ENCODE assay signal across 9 mouse cellular contexts in the genomic region with DNA sequence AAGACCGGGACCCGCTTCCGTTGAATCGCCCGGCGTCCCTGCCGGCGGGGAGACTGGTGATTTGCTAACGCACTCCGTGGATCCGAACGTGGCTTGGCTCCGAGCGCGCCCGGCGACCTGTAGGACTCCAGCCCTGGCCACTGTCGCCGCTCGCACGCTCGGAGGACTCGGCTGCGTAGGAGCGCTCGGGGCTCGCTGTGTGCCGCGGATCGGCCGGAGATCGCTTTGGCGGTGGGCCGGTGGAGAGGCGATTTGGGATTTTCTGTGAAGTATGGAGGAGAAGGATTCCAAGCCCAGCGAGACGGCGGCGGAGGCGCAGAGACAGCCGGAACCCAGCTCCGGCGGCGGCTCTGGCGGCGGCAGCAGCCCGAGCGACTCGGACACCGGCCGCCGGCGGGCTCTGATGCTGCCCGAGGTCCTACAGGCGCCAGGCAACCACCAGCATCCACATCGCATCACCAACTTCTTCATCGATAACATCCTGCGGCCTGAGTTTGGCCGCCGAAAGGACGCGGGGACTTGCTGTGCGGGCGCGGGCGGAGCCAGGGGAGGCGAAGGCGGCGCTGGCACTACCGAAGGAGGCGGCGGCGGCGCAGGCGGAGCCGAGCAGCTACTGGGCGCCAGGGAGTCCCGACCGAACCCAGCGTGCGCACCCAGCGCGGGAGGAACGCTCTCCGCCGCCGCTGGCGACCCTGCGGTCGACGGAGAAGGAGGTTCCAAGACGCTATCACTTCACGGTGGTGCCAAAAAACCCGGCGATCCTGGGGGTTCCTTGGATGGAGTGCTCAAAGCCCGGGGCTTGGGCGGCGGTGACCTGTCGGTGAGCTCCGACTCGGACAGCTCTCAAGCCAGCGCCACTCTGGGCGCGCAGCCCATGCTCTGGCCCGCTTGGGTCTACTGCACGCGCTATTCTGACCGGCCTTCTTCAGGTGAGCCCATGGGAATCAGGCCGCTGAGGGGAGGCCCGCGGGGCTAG. TPM values are rescaled to one million over a fixed set of nuclear protein-coding genes. Genes with fewer than 3 reads are reported as not detected.
A peak's percentile ranks its signal among the peaks of the same experiment; 100 is the strongest.
DNase-seq lines count a peak whose midpoint lies in the region; ATAC-seq lines count a peak whose summit lies in the region.
"Had no signal": no experiment of that assay in that cellular context is flagged by ENCODE, and none has a peak within 500 bp of the region (broad histone marks: within the 10 kb centered on the region; RNA-seq: fewer than 3 reads in every experiment).

No protein-coding gene starts in this region.

- H3K9me3 ChIP-seq in midbrain, embryonic 15.5 days: no peaks in the 10 kb centered on the region

- DNase-seq in kidney, adult 11 months: peak; percentile 21
- DNase-seq in kidney, adult 8-10 months: no peak
- DNase-seq in ZHBTc4 (ENCODE audit: low read depth, low spot score): peak; percentile 81
- DNase-seq in embryo, embryonic 10 days (ENCODE audit: low spot score): peak; percentile 66
- peak; percentile 41 to 47 for DNase-seq in heart, postnatal 10 days
- DNase-seq in kidney, postnatal 4 days: peak; percentile 50 to 65
- DNase-seq in ovary, postnatal 10 days (ENCODE audit: low spot score): no peak

- H3K9ac ChIP-seq in midbrain, embryonic 15.5 days: peak overlapping the region; percentile 75

- peak overlapping the region; percentile 85 for H3K4me2 ChIP-seq in midbrain, embryonic 15.5 days

- H3K36me3 ChIP-seq in midbrain, embryonic 15.5 days (replicated peaks): no peaks in the 10 kb centered on the region

- H3K4me3 ChIP-seq in midbrain, embryonic 15.5 days: peak overlapping the region; percentile 57

- peak overlapping the region; percentile 89 for H3K27ac ChIP-seq in midbrain, embryonic 15.5 days

- under 1% methylated on average over 111 of the region's 111 CpGs for WGBS in midbrain, embryonic 15.5 days

- ATAC-seq in midbrain, embryonic 15.5 days (replicated peaks): no peak

- H3K27me3 ChIP-seq in midbrain, embryonic 15.5 days (replicated peaks): peaks cover 32% of the 10 kb centered on the region

- intact Hi-C loops in heart, postnatal 10 days (cut with DNase I): no loop called here

- peaks cover 31% of the 10 kb centered on the region for H3K4me1 ChIP-seq in midbrain, embryonic 15.5 days

RNA-seq across cellular contexts. Expression of gene En2, which starts 1.1 kb away (rescaled TPM):
- under 1 TPM in 1 of 2 experiments, not detected in 1; 0.07 TPM for total RNA-seq in heart, postnatal 10 days (2021)
- 0.93 and 1.5 TPM in 2 replicates for polyA plus RNA-seq in midbrain, embryonic 15.5 days (2015; fragmentation: Nextera tagmentation; extraction: Ambion mirVana)
- total RNA-seq: CH12.LX had no signal

Comparison
In these comparisons a context has a peak if more than half of its experiments do, and no peak if none do; other contexts are left out.
1. DNase-seq: peak in kidney, adult 11 months (single experiment), ZHBTc4 (single experiment), embryo, embryonic 10 days (single experiment), heart, postnatal 10 days (2 of 2) and kidney, postnatal 4 days (2 of 2); none in kidney, adult 8-10 months (0 of 2) and ovary, postnatal 10 days (single experiment).